Mouse (Mus musculus): ENCODE measurements around the gene Slc40a1. TPM values are rescaled to one million over a fixed set of nuclear protein-coding genes. Genes with fewer than 3 reads are reported as not detected.

Slc40a1 gene
- total RNA-seq, 2 experiments from 2014 or later = 19.4 to 25.9 TPM

Other genes starting within 250 kb of the Slc40a1 start
- gene Wdr75, start 131.4 kb downstream of the Slc40a1 start, total RNA-seq (2021) = 10 to 100 TPM; 42.7 to 48.1 TPM
- gene Gm5269, start 36.2 kb downstream of the Slc40a1 start, total RNA-seq (2021) = not detected
- gene Dnah7b, start 139.8 kb upstream of the Slc40a1 start, total RNA-seq (2021) = 1 to 10 TPM; 2.2 to 2.4 TPM